Mouse (Mus musculus) MN1 (cell line): ENCODE measurements around the gene Alkbh3.

ENCODE experiments used
- DNase-seq: peaks from one replicate; pipeline ENCODE4 v3.0.0-alpha.2; 2016; ENCODE audit warnings: low spot score

The Alkbh3 gene

DNA sequence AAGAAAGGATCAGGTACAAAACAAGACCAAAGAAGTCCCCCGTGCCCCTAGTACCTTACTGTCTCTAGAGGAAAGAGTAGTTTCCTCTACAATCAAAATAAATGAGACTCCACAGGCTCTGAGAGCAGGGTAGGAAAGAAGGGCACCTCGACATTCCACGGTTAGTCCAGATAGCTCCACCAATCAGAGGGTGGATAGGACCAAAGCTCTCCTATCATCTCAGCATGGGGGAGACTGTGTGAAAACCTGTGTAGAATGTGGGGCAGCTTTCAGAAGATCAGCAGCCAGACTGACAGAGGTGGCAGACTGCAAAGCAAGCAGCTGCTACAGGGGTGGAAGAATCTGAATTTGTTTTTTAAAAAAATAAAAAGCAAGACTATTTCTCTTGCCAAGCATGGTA lies 17.8 kb downstream of the Alkbh3 start:
- no peak for DNase-seq

DNA sequence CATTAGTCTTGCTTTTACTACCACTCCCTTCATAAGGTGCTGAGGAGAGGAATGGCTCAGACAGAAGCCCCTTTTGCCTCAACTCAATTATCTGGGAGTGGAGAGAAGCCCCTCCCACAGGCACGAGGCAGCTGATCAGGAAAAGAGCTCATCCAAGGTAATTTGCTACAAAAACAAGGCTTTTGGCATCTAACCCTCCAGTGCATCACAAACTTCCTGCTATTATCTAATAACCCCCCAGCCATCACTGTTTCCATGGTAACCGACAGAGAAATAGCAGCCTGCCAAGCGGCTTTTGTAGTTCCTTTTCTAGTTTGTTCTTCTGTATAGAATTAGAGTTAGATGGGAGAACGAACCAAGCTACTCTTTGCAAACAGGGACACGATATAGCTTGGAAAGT lies 18.3 kb downstream of the Alkbh3 start:
- peak; percentile 61 for DNase-seq

DNA sequence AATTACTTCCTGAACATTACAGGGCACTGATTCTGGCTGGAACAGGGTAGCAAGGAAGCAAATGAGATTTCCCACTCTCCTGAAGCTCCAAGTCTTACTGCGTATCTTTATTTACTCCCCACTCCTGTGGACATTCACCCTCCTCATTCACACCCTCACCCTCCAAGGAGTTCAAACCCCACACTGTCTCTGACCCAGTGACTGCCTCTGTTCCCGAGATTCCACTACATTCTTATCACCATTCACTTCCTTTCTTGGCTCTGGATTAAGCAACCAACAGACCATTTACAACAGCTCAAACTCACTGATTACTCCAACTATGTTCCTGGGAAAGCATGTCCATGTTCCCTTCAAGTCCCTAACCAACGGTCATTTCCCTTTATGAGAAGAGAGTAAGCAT lies 19.3 kb downstream of the Alkbh3 start:
- DNase-seq = no peak

- no peak for DNase-seq
Measured at GRCm38 (mm10) chr2:93988440-93988839, 22.2 kb downstream of the Alkbh3 start.

- DNase-seq = no peak
Measured at GRCm38 (mm10) chr2:93982457-93983235, 28.0 kb downstream of the Alkbh3 start.

GRCm38 (mm10) chr2:93979249-93980120 lies 31.1 kb downstream of the Alkbh3 start:
- peak; percentile 94 for DNase-seq

GRCm38 (mm10) chr2:93976436-93977252 lies 34.0 kb downstream of the Alkbh3 start:
- DNase-seq = peak; percentile 78

GRCm38 (mm10) chr2:93975526-93976435 lies 34.8 kb downstream of the Alkbh3 start:
- DNase-seq = peak; percentile 75

DNA sequence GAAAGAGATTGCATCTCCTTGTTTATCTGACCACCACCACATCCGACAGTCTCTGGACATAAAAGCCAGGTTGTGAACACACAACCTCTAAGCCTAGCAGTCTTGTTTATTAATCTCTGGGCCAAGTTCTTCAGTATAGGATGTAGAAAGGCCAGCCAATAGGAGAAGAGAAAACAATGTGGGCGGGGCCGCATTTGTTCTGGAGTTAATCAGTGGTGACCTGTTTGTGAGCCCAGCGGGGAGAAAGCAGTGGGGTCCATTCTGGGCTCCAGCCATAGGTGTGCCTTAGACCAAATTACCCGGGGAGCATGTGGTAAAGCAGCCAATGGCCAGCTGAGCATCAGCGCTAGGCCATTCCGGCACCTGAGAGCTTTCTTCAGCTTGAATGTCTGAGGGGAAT lies 35.6 kb downstream of the Alkbh3 start:
- DNase-seq = peak; percentile 67

DNA sequence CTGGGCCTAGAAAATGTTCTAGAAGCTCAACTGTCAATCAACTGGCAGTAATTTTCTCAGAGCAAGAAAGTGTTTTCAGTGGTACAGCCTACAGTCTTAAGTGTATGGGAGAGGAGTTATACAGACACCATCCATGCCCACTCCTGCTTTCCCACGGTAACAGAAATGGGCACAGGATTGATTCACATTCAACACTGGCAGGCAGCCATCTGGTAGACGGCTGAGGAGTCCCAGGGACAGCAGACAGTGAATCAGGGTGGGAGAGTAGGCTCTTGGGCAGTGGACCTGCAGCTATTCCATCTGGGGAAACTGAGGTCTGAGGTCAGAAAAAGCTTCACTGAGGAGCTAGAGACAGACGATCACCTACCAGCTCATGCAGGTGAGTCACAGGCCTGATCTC lies 39.0 kb downstream of the Alkbh3 start:
- DNase-seq = no peak

DNA sequence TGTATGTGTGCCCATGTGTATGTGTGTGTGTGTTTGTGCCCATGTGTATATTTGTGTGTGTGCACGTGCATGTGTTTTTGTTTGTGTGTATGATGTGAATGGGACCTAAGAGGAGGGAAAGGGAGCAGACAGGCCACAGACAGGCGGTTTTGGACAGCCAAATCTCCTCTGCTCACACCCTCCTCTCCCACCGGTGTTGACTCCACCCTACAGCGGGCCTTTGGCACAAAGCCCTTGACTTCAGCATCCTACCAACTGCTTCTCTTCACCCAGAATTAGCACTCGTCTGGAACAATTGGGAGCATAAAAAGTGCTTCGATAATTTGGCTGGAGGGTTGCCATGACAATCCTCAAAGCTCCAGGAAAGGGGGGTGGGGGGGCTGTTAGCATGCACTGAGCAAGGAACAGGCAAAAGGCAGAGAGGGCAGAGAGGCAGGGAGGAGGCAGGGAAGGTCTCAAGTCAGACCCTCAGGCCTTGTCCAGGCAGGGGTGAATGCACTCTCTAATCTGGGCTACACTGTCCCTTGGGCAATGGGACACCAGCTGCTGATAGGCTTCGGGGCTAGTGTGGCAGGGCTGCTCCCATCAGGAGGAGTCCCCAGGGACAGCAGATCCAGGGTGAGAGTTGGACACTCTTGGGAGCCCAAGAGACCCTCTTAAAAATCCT lies 46.0 kb downstream of the Alkbh3 start:
- DNase-seq = peak; percentile 58

- no peak for DNase-seq
Measured at GRCm38 (mm10) chr2:93963802-93964201, 46.8 kb downstream of the Alkbh3 start.

DNA sequence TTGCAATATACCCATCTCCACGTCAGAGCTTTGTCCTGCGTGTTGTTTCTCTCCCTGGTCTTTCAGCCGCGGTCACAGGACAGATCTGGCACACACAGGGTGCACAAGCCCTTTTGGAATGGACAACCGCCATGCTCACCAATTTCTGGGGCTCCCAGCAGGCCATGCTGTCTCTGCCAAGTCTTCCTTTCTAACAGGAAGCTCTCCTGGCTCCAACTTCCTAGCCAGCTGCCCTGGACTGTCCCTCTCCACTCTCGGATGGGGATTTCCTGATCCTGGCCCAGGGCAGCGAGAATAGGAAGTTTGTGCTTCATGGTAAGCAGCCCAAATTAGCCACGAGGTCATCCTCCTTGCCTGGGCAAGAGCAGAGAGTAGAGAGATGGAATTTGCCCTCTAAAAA lies 48.9 kb downstream of the Alkbh3 start:
- DNase-seq = no peak

GRCm38 (mm10) chr2:93959346-93959745 lies 51.3 kb downstream of the Alkbh3 start:
- DNase-seq = no peak

DNA sequence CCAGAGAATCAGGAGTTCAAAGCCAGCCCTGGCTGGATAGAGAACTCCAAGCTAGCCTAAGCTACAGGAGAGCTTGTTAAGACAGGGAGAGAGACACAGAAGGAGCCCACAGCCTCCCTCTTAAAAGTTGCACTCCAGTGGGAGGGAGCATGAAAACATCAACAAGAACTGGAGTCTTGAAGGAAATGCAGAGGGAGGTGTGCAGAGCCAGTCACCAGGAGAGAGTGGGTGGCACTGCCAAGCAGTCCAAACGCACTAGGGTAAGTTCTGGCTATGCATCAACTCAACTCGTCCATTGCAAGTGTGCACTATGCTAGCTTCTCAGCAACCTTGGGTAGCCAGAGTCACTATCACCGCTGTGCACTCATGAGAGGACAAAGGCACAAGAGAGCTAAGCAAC lies 52.4 kb downstream of the Alkbh3 start:
- no peak for DNase-seq

DNA sequence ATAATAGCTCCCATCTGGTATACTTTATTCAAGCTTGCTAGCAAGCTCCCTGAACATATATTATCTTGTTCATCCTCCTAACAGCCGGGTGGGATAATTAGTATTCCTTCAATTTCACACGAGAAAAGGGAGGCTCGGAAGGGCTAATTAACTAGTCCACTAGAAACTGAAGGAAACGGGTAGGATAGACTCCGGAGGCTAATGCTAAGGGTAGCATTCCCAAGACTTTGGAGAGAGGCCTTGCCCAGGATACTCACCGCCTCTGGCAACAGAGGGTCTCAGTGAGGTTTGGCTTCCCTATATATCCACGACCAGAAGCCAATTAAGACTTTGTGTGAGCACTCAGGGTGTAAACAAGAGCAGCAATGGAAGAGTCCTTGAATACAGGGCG lies 52.8 kb downstream of the Alkbh3 start:
- no peak for DNase-seq

GRCm38 (mm10) chr2:93956908-93957784 lies 53.5 kb downstream of the Alkbh3 start, which contains the start of gene Gm13889:
Gm13889 (minus strand) TSS chr2:93957201.
- DNase-seq = peak; percentile 79

DNA sequence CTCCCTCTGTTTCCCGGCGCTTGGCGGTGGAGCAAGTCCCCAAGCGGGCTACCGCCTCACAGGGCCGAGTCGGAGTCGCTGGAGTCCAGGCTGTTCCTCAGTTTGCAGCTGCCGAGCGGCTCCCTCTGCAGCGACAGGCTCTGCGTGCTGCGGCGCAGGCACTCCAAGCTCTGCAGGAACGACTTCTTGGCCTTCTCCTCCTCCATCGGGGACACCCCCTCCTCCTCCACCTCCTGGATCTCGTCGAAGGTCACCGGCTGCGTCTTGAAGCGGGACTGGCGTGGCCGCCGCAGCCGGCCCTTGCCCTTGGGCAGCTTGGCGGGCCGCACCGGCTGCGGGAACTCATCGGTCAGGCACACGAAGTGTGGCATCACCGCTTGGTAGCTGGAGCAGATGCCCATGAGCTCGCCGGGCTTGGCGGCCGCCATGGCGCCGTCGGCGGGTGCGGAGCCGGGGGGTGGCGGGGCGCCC lies 54.2 kb downstream of the Alkbh3 start:
- peak; percentile 70 for DNase-seq

DNA sequence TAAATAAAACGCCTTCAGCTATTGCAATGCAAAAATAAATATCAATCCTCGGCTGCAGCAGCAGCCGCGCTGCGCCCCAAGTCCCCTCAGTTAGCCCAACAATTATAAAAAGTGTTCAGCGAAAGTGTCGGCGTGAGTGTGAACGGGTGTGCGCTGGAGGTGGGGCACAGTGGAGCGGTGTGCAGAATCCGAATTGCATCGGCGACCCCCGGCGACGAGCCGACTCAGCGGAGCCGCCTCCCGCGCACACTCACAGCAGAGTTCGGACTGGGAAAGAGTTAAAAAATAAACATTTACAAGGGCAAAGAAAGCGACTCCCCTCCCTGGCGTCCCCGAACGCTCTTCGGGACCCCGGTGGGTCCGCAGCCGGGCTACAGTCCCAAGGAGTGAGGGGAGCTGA lies 54.7 kb downstream of the Alkbh3 start:
- no peak for DNase-seq
